Mouse (Mus musculus) liver, embryonic 16.5 days (tissue): Measurements from ENCODE around the gene B4galt2. TPM values are rescaled to one million over a fixed set of nuclear protein-coding genes. Genes with fewer than 3 reads are reported as not detected.

Experiments used
- ATAC-seq: fragments of 200-750 bp; cut with Nextera tagmentation; 2 replicates; pipeline ENCODE4 v1.8.0; 2017; ENCODE audit warnings: low read depth, mild to moderate bottlenecking, moderate number of reproducible peaks, moderate library complexity
- H3K27ac ChIP-seq: fragments of 300-500 bp; sonication (generic); 2 replicates; pipeline ENCODE4 v1.5.1; 2014; ENCODE audit warnings: mild to moderate bottlenecking, low read length
- H3K27me3 ChIP-seq: fragments of 300-500 bp; sonication (generic); 2 replicates; pipeline ENCODE4 v1.6.1; 2014; ENCODE audit warnings: low read depth, low read length, mixed read lengths; ENCODE audit not compliant: control insufficient read depth, insufficient read depth
- H3K36me3 ChIP-seq: fragments of 300-500 bp; sonication (generic); 2 replicates; pipeline ENCODE4 v1.6.1; 2014; ENCODE audit warnings: mild to moderate bottlenecking; ENCODE audit not compliant: control insufficient read depth, insufficient read depth
- H3K4me1 ChIP-seq: fragments of 300-500 bp; sonication (generic); 2 replicates; pipeline ENCODE4 v1.6.1; 2014; ENCODE audit warnings: low read depth, low read length, mixed read lengths; ENCODE audit not compliant: control insufficient read depth
- H3K4me2 ChIP-seq: fragments of 300-500 bp; sonication (generic); 2 replicates; pipeline ENCODE4 v1.6.1; 2014; ENCODE audit warnings: low read depth, low read length, mixed read lengths
- H3K4me3 ChIP-seq: fragments of 300-500 bp; sonication (generic); 2 replicates; pipeline ENCODE4 v1.5.1; 2014; ENCODE audit warnings: low read depth, mild to moderate bottlenecking, low read length
- H3K9ac ChIP-seq: fragments of 300-500 bp; sonication (generic); 2 replicates; pipeline ENCODE4 v1.6.1; 2014; ENCODE audit warnings: low read depth, low read length
- H3K9me3 ChIP-seq: fragments of 300-500 bp; sonication (generic); replicated peaks from 2 replicates; pipeline ENCODE4 v1.6.1; 2016; ENCODE audit warnings: low read length; ENCODE audit not compliant: control insufficient read depth
- WGBS: fragments of 180-500 bp; shearing (Covaris S2); extraction: QIAGEN DNeasy Blood & Tissue Kit; methylation state at CpG from one replicate; pipeline ENCODE4 v1.1.7; 2014; ENCODE audit not compliant: insufficient replicate concordance; 5-methylcytosine and 5-hydroxymethylcytosine counted together
- polyA plus RNA-seq: library from polyadenylated mRNA; unstranded; fragments of >200 nt; fragmentation: Nextera tagmentation; extraction: Ambion mirVana; gene quantifications from 2 replicates; pipeline ENCODE4 v1.2.1, GENCODE M21; 2015

B4galt2 gene
- polyA plus RNA-seq, 1 experiment from 2014 or later: 1.3 TPM

DNA sequence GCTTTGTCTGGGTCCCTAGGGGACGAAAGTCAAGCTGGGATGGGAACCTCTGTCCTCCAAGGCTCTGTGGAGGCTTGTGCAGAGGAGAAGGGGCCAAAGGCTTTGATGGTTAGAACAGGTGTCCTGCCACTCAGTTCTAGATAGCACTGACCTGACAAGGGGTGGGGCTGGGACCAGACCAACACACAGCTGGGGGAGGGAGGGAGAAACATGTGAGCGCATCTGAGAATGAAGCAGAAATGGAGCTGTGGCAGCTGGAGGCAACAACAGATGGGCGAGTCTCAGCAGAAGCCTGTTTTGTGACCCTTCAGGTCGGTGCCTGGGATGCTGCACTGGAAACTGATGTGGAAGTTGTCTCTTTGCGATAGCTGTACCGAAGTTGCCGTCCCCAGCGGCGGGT is 14.0 kb downstream of the B4galt2 start:
- Histone ChIP-seq H3K27ac (no peak overlapping the region), H3K36me3 (peaks cover 53% of the 10 kb centered on the region)
- 82% methylated on average over 9 of the region's 9 CpGs for WGBS

DNA sequence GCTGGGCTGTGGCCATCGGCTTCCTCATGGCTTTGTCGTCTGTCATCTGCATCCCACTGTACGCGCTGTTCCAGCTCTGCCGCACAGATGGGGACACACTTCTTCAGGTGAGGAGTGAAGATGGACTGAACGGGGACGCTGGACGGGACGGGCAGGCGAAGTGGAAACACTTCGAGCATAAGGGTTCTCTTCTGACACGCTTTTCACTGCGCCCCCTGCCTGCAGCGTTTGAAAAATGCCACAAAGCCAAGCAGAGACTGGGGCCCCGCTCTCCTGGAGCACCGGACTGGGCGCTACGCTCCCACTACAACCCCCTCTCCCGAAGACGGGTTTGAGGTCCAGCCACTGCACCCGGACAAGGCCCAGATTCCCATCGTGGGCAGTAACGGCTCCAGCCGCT is 15.5 kb downstream of the B4galt2 start:
- H3K4me2 ChIP-seq: no peak overlapping the region
- WGBS: 18% methylated on average over 24 of the region's 24 CpGs
- no peak overlapping the region for H3K27ac ChIP-seq
- H3K9ac ChIP-seq: no peak overlapping the region
- H3K27me3 ChIP-seq: no peaks in the 10 kb centered on the region; the same call in 1 of the 2 replicates
- no peak for ATAC-seq
- peaks cover 30% of the 10 kb centered on the region for H3K4me1 ChIP-seq
- H3K36me3 ChIP-seq: peaks cover 68% of the 10 kb centered on the region
- H3K4me3 ChIP-seq: no peak overlapping the region
- no peaks in the 10 kb centered on the region for H3K9me3 ChIP-seq

More for the DNA sequence above, 14.0 kb downstream of the B4galt2 start:
- Histone ChIP-seq H3K4me2 (no peak overlapping the region), H3K9ac (no peak overlapping the region), H3K9me3 (no peaks in the 10 kb centered on the region), H3K4me3 (no peak overlapping the region), H3K4me1 (peaks cover 30% of the 10 kb centered on the region), H3K27me3 (no peaks in the 10 kb centered on the region; the same call in 1 of the 2 replicates)
- no peak for ATAC-seq

DNA sequence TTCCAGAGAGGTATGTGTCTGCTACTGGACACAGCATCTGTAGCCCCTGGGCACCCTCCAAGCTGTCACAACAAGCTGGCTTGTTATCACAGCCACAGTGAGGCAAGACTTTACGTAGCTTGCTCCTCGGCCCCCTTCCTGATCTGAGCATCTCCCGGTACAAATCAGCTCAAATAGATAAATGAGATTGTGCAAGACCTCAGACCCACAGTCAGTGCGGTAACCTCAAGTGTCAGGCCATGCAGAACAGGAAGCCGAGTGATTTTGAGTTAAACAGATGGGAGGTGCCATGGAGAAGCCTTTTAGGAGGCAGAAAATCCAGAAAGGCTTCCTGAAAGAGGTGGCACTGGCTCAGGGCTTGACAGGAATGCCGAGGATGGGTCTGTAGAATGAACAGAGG is 16.3 kb downstream of the B4galt2 start:
- ATAC-seq: no peak
- no peak overlapping the region for H3K4me2 ChIP-seq
- no peak overlapping the region for H3K27ac ChIP-seq
- H3K9me3 ChIP-seq: no peaks in the 10 kb centered on the region
- H3K4me3 ChIP-seq: no peak overlapping the region
- H3K27me3 ChIP-seq: no peaks in the 10 kb centered on the region; the same call in 1 of the 2 replicates
- no peak overlapping the region for H3K9ac ChIP-seq
- H3K4me1 ChIP-seq: peaks cover 25% of the 10 kb centered on the region
- peaks cover 76% of the 10 kb centered on the region for H3K36me3 ChIP-seq
- WGBS: 24% methylated on average over 6 of the region's 6 CpGs

DNA sequence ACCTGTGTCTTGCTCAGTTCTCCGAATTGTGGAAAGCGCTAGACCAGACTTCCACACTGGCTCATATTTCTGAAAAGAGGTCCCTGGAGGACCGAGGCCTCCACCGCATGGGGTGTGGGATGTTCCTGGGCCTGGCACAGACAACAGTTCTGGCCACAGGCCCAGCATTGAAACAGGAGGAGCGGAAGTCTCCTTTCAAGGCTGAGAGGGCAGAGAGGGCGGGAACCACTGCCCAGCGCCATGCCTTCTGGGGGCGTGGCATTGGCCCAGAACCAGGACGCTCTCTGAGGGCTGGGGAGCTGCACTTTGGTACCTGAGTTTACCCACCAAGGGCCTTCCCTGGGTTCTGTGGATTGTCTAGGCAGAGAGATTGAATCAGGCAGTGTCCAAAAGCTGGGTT is 17.2 kb downstream of the B4galt2 start:
- Histone ChIP-seq H3K4me2 (no peak overlapping the region), H3K4me1 (peaks cover 17% of the 10 kb centered on the region), H3K9me3 (no peaks in the 10 kb centered on the region), H3K27ac (no peak overlapping the region), H3K36me3 (peaks cover 85% of the 10 kb centered on the region), H3K27me3 (no peaks in the 10 kb centered on the region; the same call in 1 of the 2 replicates), H3K9ac (no peak overlapping the region), H3K4me3 (no peak overlapping the region)
- WGBS: 86% methylated on average over 9 of the region's 9 CpGs
- ATAC-seq: no peak

DNA sequence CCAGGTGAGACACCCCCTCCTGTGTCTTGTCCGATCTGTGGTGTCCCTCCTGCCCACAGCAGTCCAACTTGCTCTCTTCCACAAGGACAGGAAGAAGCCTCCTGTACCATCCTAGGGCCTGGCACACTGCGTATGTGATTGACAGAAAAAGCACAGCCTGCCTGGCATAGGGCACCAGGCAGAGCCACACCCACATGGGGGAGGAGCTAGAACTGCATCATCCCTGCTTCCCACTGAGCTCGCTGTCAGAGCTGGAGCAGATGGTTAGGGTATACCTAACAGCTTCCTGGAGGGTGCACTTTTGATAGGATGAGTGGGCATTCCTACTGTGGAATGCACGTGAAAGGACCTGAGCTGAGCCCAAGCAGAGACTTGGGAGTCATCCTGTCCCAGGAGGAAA is 20.5 kb downstream of the B4galt2 start:
- no peak overlapping the region for H3K27ac ChIP-seq
- H3K9ac ChIP-seq: no peak overlapping the region
- ATAC-seq: peak; percentile 38
- H3K27me3 ChIP-seq: no peaks in the 10 kb centered on the region
- H3K4me2 ChIP-seq: no peak overlapping the region
- no peaks in the 10 kb centered on the region for H3K9me3 ChIP-seq
- 57% methylated on average over 4 of the region's 4 CpGs for WGBS
- peaks cover 18% of the 10 kb centered on the region for H3K4me1 ChIP-seq
- peaks cover 96% of the 10 kb centered on the region for H3K36me3 ChIP-seq
- H3K4me3 ChIP-seq: no peak overlapping the region

DNA sequence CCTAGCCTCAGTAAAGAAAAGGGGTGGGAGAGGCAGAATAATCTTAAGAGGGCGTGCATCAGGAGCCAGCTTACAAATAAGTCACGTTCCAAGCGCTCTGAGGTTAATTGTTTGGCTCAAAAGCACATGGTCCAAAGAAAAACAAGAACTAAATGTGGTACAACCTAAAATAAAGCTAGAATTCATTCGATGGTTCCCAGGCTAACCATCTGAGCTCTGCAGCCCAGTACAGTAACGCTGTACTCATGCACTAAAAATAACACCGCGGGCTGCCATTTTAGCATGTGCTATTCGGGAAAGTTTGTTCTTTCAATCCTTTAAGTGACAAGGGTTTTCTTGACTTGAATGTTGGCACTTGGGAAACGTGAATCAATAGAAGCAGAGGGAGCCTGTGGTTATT is 22.7 kb downstream of the B4galt2 start:
- no peak for ATAC-seq
- no peak overlapping the region for H3K9ac ChIP-seq
- H3K4me3 ChIP-seq: no peak overlapping the region
- no peaks in the 10 kb centered on the region for H3K9me3 ChIP-seq
- no peak overlapping the region for H3K4me2 ChIP-seq
- peaks cover 97% of the 10 kb centered on the region for H3K36me3 ChIP-seq
- no peak overlapping the region for H3K27ac ChIP-seq
- H3K27me3 ChIP-seq: no peaks in the 10 kb centered on the region
- WGBS: 88% methylated on average over 9 of the region's 9 CpGs
- H3K4me1 ChIP-seq: peaks cover 12% of the 10 kb centered on the region

DNA sequence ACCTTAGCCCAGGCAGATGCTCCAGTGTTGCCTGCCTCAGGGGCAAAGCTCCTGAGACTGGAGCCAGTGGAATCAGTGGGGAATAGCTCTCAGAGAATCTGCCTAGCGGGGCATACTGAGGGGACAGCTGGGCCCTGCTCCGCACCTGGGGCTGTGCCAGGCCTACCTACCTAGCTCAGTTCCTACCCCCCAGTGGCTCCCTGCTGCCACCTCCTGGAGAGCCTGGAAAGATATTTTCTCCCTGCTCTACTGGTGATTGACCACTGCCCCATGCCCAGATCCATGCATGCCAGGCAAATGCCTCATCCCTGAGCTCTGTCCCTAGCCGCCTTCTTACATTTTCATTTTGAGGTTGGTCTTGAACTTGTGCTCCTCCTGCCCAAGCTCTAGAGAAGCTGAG is 24.5 kb downstream of the B4galt2 start:
- Histone ChIP-seq H3K4me2 (no peak overlapping the region), H3K9ac (no peak overlapping the region), H3K4me3 (no peak overlapping the region), H3K36me3 (peaks cover 84% of the 10 kb centered on the region), H3K27ac (no peak overlapping the region), H3K4me1 (peaks cover 12% of the 10 kb centered on the region), H3K9me3 (no peaks in the 10 kb centered on the region), H3K27me3 (no peaks in the 10 kb centered on the region)
- WGBS: 81% methylated on average over 3 of the region's 3 CpGs
- ATAC-seq: peak; percentile 54

DNA sequence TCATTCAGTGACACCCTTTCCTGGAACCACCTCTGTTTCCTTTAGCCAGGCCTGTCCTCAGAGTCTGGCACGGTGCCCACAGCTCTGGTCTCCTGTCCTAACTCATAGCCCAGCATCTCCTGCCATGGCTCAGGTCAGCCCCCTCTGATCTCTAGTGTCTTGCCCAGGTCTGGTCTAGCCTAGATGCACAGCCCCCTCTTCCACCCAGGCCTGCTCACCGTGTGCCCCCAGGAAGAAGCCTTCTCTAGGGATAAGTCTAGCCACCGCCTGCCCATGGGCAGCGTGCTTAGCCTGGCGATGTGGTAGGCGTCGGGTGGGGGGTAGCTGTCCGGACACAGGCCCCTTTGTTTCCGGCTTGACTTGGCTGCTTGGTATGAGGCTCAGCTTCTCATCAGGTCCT is 28.1 kb downstream of the B4galt2 start:
- WGBS: 90% methylated on average over 9 of the region's 9 CpGs
- Histone ChIP-seq H3K4me3 (no peak overlapping the region), H3K4me2 (no peak overlapping the region), H3K27ac (no peak overlapping the region), H3K9me3 (no peaks in the 10 kb centered on the region), H3K36me3 (peaks cover 71% of the 10 kb centered on the region), H3K9ac (no peak overlapping the region), H3K27me3 (no peaks in the 10 kb centered on the region), H3K4me1 (peaks cover 10% of the 10 kb centered on the region)
- no peak for ATAC-seq

DNA sequence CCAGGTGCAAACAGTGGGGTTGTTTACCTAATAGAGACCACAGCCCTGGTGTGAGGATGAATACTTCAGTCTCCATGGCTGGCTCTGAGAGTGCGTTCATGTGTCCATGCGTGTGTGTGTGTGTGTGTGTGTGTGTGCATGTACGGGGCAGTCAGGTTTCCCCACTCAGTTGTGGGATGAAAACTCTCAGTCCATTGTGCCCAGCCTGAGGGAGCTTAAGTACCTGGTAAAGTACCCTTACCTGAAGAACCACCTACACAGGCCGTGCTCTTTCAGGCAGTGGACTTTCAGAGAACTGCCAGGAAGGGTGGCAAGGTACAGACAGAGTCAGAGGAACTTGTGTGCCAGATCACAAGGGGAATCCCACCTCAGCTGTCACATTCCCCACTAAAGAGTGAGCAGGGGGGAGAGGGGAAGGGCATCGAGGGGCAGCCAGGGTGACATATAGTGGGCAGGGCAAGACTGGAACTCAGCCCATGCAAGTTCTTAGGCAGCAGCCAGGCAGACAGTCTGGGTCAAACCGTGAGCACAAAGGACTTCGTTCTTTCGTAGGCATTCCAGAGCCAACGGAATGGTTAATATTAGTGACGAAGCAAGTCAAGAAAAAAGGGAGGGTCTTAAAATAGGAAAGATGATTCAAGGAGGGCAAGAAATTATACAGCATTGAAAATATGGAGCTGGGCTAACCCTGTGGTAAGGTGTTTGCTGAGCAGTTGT is 31.0 kb downstream of the B4galt2 start:
- 87% methylated on average over 10 of the region's 10 CpGs for WGBS
- H3K36me3 ChIP-seq: peaks cover 68% of the 10 kb centered on the region

More for the DNA sequence above, 31.0 kb downstream of the B4galt2 start:
- Histone ChIP-seq H3K9me3 (no peaks in the 10 kb centered on the region), H3K27ac (no peak overlapping the region), H3K9ac (no peak overlapping the region), H3K4me2 (no peak overlapping the region), H3K4me3 (no peak overlapping the region), H3K27me3 (no peaks in the 10 kb centered on the region), H3K4me1 (no peaks in the 10 kb centered on the region; the same call in 1 of the 2 replicates)
- ATAC-seq: 0 out of 2 replicates have a peak, but pooled peaks have one; percentile 17
